Mouse (Mus musculus) cortical plate, adult 2 months (tissue): Measurements from ENCODE around the gene Clca1. TPM values are rescaled to one million over a fixed set of nuclear protein-coding genes. Genes with fewer than 3 reads are reported as not detected.

ENCODE experiments used
- H3K27ac ChIP-seq: fragments of 200-500 bp; 2 replicates; pipeline ENCODE4 v1.5.1; 2012; ENCODE audit warnings: low read length, control low read depth, inconsistent platforms; ENCODE audit not compliant: insufficient read depth
- H3K4me1 ChIP-seq: fragments of 200-500 bp; 2 replicates; pipeline ENCODE4 v1.6.1; 2011; ENCODE audit warnings: low read length; ENCODE audit not compliant: control insufficient read depth, insufficient read depth
- H3K4me3 ChIP-seq: fragments of 200-500 bp; 2 replicates; pipeline ENCODE4 v1.5.1; 2011; ENCODE audit warnings: mild to moderate bottlenecking, low read length, control low read depth; ENCODE audit not compliant: insufficient read depth
- CTCF ChIP-seq: fragments of 200-500 bp; IDR thresholded peaks from 2 replicates; pipeline ENCODE4 v1.5.1; 2011; ENCODE audit warnings: mild to moderate bottlenecking, control low read depth, low read length; ENCODE audit not compliant: insufficient read depth; ENCODE audit errors: extremely low read depth
- POLR2A ChIP-seq: fragments of 200-500 bp; IDR thresholded peaks from 2 replicates; pipeline ENCODE4 v1.6.1; 2011; ENCODE audit warnings: mild to moderate bottlenecking, low read length, control low read depth; ENCODE audit not compliant: insufficient read depth; ENCODE audit errors: extremely low read depth
- polyA plus RNA-seq: library from polyadenylated mRNA; depleted of rRNA; stranded (reverse); fragments of >200 nt; gene quantifications from 2 replicates; pipeline ENCODE4 v1.2.3, GENCODE M21; 2012

The Clca1 gene
- polyA plus RNA-seq, 1 experiment = not detected

GRCm38 (mm10) chr3:145004422-145004821 is 28.2 kb downstream of the Clca1 start:
- H3K27ac ChIP-seq = no peak overlapping the region
- no peak for TF ChIP-seq CTCF
- TF ChIP-seq POLR2A = no peak

GRCm38 (mm10) chr3:145000912-145001311 is 31.7 kb downstream of the Clca1 start:
- Histone ChIP-seq H3K4me3 (no peak overlapping the region), H3K4me1 (no peaks in the 10 kb centered on the region), H3K27ac (no peak overlapping the region)
- TF ChIP-seq POLR2A (no peak), CTCF (no peak)

More at GRCm38 (mm10) chr3:145004422-145004821, 28.2 kb downstream of the Clca1 start:
- no peak overlapping the region for H3K4me3 ChIP-seq
- H3K4me1 ChIP-seq = no peaks in the 10 kb centered on the region

- H3K27ac ChIP-seq = no peak overlapping the region
- no peaks in the 10 kb centered on the region for H3K4me1 ChIP-seq
- no peak for TF ChIP-seq POLR2A
- TF ChIP-seq CTCF = no peak
- no peak overlapping the region for H3K4me3 ChIP-seq
Measured at GRCm38 (mm10) chr3:144993055-144993454, 39.5 kb downstream of the Clca1 start.

GRCm38 (mm10) chr3:144992618-144993017 is 40.0 kb downstream of the Clca1 start:
- Histone ChIP-seq H3K27ac (no peak overlapping the region), H3K4me3 (no peak overlapping the region), H3K4me1 (no peaks in the 10 kb centered on the region)
- TF ChIP-seq CTCF = no peak
- TF ChIP-seq POLR2A = no peak

- no peak overlapping the region for H3K27ac ChIP-seq
- no peak overlapping the region for H3K4me3 ChIP-seq
Measured at GRCm38 (mm10) chr3:144985890-144986289, 46.7 kb downstream of the Clca1 start.

GRCm38 (mm10) chr3:144980551-144980950 is 52.0 kb downstream of the Clca1 start:
- Histone ChIP-seq H3K27ac (no peak overlapping the region), H3K4me1 (no peaks in the 10 kb centered on the region)
- TF ChIP-seq CTCF (no peak), POLR2A (no peak)

More at GRCm38 (mm10) chr3:144985890-144986289, 46.7 kb downstream of the Clca1 start:
- no peaks in the 10 kb centered on the region for H3K4me1 ChIP-seq
- TF ChIP-seq POLR2A = no peak
- TF ChIP-seq CTCF = no peak

GRCm38 (mm10) chr3:144977631-144978030 is 54.9 kb downstream of the Clca1 start:
- no peaks in the 10 kb centered on the region for H3K4me1 ChIP-seq
- TF ChIP-seq CTCF = no peak
- TF ChIP-seq POLR2A = no peak
- H3K27ac ChIP-seq = no peak overlapping the region
- H3K4me3 ChIP-seq = no peak overlapping the region

More at GRCm38 (mm10) chr3:144980551-144980950, 52.0 kb downstream of the Clca1 start:
- no peak overlapping the region for H3K4me3 ChIP-seq

GRCm38 (mm10) chr3:144976091-144976490 is 56.5 kb downstream of the Clca1 start:
- no peak overlapping the region for H3K27ac ChIP-seq
- H3K4me3 ChIP-seq = no peak overlapping the region
- no peak for TF ChIP-seq POLR2A
- TF ChIP-seq CTCF = no peak
- no peaks in the 10 kb centered on the region for H3K4me1 ChIP-seq

GRCm38 (mm10) chr3:144974945-144975344 is 57.6 kb downstream of the Clca1 start, which contains the start of gene Clca4a:
TSS of gene Clca4a (minus strand) at chr3:144975045.
- no peak for TF ChIP-seq POLR2A
- no peak for TF ChIP-seq CTCF
- no peaks in the 10 kb centered on the region for H3K4me1 ChIP-seq
- H3K4me3 ChIP-seq = no peak within 1 kb of the TSS
- H3K27ac ChIP-seq = no peak within 1 kb of the TSS

GRCm38 (mm10) chr3:144971553-144972270 is 60.9 kb downstream of the Clca1 start:
- Histone ChIP-seq H3K4me1 (no peaks in the 10 kb centered on the region), H3K4me3 (no peak overlapping the region), H3K27ac (no peak overlapping the region)
- no peak for TF ChIP-seq POLR2A
- TF ChIP-seq CTCF = no peak
